Mouse (Mus musculus) bone marrow macrophage, adult 2 months (primary cell): ENCODE measurements around the gene Cops6.

ENCODE experiments used
- CTCF ChIP-seq: IDR thresholded peaks from 2 replicates; pipeline ENCODE4 v1.5.1; 2012; ENCODE audit warnings: low read depth, mild to moderate bottlenecking, low read length, moderate library complexity
- POLR2A ChIP-seq: IDR thresholded peaks from 2 replicates; pipeline ENCODE4 v1.6.1; 2012; ENCODE audit warnings: mild to moderate bottlenecking, low read depth, low read length, borderline replicate concordance

DNA sequence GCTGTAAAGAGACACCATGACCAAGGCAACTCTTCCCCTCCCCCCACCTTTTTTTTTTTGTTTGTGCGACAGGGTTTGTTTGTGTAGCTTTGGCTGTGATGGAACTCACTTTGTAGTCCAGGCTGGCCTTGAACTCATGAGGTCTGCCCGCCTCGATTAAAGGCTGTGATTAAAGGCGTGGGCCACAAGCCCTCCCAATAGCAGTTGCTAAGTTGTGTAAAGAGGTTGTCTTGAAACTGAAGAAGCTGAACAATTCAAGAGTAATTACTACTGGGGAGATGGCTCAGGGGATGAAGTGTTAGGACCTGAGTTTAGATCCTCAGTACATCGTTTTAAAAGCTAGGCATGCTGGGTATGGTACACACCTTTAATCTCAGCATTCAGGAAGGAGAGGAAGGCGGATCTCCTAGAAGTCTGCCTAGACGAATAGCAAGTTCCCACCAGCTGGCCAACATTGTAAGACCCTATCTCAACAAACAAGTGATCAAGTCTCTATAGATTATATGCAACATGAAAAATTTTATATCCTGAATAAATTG, 578 bp upstream of the Cops6 start:
- TF ChIP-seq CTCF (no peak), POLR2A (no peak)
